Mouse (Mus musculus): Measurements from ENCODE around the gene Arhgef25.

GRCm38 (mm10) chr10:127227163-127227562, 37.3 kb upstream of the Arhgef25 start:
- no peak for TF ChIP-seq CTCF (IDR thresholded peaks at IDR 0.05; ENCODE audit: borderline replicate concordance, control insufficient read depth, extremely low read depth, insufficient read depth, low read length, poor library complexity)
- no peak for TF ChIP-seq POLR2A (IDR thresholded peaks at IDR 0.05; ENCODE audit: control insufficient read depth, extremely low read depth, insufficient read depth, low read length, poor library complexity)

Measured in thymus, adult 2 months (tissue).